Mouse (Mus musculus): Measurements from ENCODE around the gene Vwa2. TPM values are rescaled to one million over a fixed set of nuclear protein-coding genes. Genes with fewer than 3 reads are reported as not detected.

The Vwa2 gene
- total RNA-seq, 4 experiments from 2014 or later: 0.11 TPM; not detected in 3

GRCm38 (mm10) chr19:56908472-56909270 is 34.6 kb downstream of the Vwa2 start:
- DNase-seq (ENCODE audit: low spot score in 2 of 2): peak in 1 of 2 experiments; percentile 10

GRCm38 (mm10) chr19:56910561-56910960 is 36.5 kb downstream of the Vwa2 start:
- DNase-seq (ENCODE audit: low spot score in 2 of 2): no peak

- DNase-seq (ENCODE audit: low spot score in 2 of 2): no peak
Measured at GRCm38 (mm10) chr19:56913761-56914160, 39.7 kb downstream of the Vwa2 start.

- DNase-seq (ENCODE audit: low spot score in 2 of 2): no peak
Measured at GRCm38 (mm10) chr19:56914658-56915057, 40.6 kb downstream of the Vwa2 start.

GRCm38 (mm10) chr19:56915084-56915483 is 41.0 kb downstream of the Vwa2 start:
- no peak for DNase-seq (ENCODE audit: low spot score in 2 of 2)

DNA sequence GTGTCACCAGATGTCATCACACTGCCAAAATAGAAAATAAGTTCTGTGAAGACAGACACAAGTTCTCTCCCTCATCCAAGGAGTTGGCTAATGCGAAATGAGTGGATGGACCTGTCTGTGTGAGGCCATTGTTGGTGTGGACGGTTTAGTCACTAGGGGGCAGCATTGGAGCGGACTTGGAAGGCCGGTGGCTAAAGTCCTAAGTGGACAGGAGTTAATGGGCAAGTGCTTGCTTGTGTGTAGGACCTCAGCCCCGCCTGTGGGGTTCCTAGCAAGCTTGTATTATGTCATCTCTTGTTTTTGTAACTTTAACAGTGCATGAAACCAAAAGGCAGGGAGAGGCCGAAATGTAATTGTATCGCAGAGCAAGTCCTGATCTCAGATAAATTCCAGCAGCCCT is 45.6 kb downstream of the Vwa2 start:
- peak; percentile 47 to 76 for DNase-seq (ENCODE audit: low spot score in 2 of 2)

DNA sequence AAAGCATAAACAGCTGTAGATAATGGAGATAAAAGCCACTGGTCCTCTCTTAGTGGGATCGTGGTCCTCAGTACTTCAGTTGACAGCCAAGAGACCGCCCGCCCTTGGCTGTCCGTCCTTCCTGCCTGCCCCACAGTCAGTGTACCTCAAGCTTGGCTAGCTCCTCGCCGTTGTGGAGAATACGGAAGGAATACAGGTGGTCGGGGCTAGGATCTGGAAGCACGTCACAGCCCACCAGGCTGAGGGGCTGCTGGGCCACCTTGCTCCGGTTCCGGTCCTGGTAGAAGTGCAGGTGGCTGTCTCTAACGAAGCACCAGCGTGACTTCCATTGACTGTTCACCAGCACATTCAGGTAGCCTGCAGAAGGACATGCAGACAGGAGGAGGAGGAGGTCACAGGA is 46.2 kb downstream of the Vwa2 start:
- DNase-seq (ENCODE audit: low spot score in 2 of 2): no peak

DNA sequence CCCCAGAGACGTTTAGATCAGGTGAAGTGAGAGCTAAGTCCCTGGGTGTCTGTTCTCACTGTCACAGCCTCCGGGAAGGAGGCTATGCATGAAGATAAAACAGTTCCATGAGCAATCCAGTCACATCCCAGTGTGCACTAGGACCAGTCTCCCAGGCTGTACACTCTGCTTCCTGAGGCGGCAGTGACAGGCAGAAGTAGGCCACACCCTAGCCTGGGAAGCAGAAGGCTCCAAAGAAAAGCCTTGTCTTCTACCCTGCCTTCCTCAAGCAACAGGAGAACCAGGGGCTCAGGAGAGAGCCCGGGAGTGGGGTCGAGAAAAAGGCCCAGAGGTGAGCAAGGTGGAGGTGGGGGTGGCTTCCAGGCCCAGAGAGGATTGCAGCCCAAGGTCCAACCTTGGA is 47.7 kb downstream of the Vwa2 start:
- no peak for DNase-seq (ENCODE audit: low spot score in 2 of 2)

GRCm38 (mm10) chr19:56929392-56929791 is 55.3 kb downstream of the Vwa2 start:
- no peak for DNase-seq (ENCODE audit: low spot score in 2 of 2)

- DNase-seq (ENCODE audit: low spot score in 2 of 2): no peak
Measured at GRCm38 (mm10) chr19:56930029-56930428, 56.0 kb downstream of the Vwa2 start.

DNA sequence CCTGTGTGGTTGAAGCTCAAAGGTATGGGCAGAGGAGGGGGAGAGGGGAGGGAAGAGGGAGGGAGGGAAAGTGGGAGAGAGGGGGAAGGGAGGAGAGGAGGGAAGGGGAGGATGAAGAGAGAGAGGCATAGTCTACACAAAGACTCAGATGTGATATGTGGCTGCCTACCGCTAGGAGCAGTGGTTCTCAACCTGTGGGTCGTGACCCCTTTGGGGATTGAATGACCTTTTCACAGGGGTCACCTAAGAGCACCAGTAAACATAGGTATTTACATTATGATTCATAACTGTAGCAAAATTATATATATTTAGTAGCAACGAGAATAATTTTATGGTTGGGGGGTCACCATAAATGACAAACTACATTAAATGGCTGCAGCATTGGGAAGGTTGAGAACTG is 59.8 kb downstream of the Vwa2 start:
- DNase-seq (ENCODE audit: low spot score in 2 of 2): no peak

DNA sequence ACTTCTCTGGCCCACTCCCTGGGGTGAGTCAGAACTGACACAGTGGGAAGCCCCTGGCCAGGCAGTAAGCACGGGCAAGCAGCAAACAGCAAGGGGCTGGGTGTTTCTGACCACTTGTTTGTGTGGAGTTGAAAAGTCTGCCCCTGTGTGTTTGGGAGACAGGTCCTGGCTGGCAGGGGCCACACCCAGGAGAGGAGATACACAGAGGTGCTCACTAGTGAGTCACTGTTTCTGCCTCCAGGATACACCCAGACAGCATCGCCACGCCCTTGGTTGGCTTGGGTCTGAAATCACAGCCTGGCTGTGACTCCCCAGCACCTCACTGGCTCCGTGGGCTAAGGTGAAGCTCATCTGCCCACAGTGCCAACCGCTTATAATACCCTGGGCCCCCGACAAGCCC is 61.1 kb downstream of the Vwa2 start:
- DNase-seq (ENCODE audit: low spot score in 2 of 2): no peak

GRCm38 (mm10) chr19:56935777-56936176 is 61.7 kb downstream of the Vwa2 start:
- DNase-seq (ENCODE audit: low spot score in 2 of 2): no peak

- no peak for DNase-seq (ENCODE audit: low spot score in 2 of 2)
Measured at GRCm38 (mm10) chr19:56936253-56936652, 62.2 kb downstream of the Vwa2 start.

DNA sequence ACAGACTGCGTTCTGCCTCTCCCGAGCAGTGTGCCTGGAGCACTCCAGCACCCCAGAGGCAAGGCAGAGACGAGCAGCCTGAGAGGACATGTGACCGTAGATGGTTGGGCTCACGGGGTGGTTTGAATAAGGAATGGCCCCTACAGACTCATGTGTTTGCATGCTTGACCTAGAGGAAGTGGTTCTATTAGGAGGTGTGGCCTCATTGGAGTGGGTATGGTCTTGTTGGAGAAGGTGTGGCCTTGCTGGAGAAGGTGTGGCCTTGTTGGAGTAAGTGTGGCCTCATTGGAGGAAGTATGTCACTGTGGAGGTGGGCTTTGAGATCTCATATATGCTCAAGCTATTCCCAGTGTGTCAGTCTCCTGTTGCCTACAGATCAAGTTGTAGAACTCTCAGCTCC is 63.9 kb downstream of the Vwa2 start:
- DNase-seq (ENCODE audit: low spot score in 2 of 2): no peak

DNA sequence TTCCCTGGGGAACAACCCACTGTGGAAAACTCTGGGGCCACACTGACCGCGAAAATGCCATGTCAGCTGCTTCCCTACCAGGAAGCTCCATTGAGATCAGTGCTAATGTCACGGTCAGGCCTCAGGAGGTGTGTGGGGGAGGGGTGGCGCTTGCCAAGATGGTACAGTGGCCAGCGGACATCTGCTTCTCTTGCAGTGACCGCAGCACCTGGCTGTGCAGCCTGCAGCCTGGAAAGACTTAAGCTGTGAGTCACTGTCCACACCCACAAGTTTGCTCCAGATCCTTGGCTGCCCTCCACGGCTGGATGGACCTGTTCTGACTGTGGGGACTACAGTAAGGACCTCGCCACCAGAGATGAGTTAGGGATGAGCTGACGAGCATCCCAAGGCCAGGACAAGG is 65.8 kb downstream of the Vwa2 start:
- peak in 1 of 2 experiments; percentile 10 for DNase-seq (ENCODE audit: low spot score in 2 of 2)

- no peak for DNase-seq (ENCODE audit: low spot score in 2 of 2)
Measured at GRCm38 (mm10) chr19:56940507-56940906, 66.5 kb downstream of the Vwa2 start.

DNA sequence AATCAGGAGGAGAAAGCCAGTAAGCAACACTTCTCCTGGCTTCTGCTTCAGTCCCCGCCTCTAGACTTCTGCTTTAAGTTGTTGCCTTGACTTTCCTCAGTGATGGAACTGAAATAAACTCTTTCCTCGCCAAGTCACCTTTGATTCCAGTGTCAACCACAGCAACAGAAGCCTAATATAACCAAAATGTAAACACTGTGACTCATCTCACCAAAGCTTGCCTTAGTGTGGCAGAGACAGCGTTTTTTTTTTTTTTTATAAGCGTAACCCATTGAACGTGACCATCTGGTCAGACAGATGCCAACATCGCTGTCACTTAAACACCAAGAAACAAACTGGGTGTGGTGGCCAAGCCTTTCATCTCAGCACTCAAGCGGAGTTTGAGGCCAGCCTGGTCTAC is 68.2 kb downstream of the Vwa2 start:
- no peak for DNase-seq (ENCODE audit: low spot score in 2 of 2)

DNA sequence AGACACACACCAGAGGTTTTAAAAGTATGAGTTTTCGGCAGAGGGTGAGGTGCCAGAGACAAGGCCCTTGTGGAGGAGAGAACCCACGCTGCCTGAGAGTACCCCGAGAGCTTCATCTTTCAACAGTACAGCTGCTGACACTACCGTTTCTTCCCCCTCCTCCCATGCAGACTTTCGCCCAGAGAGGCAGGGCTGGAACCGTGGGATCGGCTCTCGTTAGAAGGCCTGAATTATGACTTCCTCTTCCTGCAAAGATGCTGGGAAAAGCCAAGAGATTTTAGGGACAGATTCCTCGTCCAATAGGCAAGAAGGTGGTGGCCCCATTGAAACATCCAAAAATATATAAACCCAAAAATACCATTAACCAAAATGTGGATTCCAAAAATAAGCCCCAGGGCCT is 70.2 kb downstream of the Vwa2 start:
- no peak for DNase-seq (ENCODE audit: low spot score in 2 of 2)

DNA sequence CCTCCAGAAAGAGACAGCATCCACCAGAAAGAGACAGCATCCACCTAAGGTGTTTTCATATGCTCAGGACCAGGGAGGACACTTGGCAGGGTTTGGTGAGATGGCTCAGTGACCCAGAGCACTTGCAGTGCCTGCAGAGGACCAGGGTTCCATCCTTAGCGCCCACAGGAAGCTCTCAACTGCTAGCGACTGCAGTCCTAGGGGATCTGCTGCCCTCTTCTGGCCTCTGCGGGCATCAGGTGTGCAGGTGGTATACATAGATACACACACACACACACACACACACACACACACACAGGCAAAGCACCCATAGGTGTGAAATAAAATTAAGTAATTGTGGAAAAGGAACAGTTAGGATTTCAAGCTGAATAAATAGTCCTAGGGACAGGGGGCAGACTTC is 70.8 kb downstream of the Vwa2 start:
- DNase-seq (ENCODE audit: low spot score in 2 of 2): no peak

DNA sequence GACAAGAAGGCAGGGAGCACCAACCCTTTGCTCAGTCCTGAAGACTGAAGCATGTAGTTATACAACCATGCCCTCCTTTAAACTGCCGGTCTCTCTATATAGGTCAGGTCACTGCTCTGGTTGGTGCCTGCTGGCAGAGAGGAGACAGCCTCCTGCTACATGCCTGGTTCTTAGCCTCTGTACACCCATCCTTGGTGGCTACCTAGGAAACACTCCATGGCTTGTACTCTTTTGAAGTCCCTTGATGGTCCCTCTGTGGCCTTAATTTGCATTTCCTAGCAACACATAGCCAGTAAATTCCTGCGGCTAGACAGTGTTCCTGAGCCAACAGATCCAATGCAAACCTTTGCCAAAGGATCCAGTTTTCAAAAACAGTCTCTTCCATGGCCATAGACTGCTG is 71.6 kb downstream of the Vwa2 start:
- no peak for DNase-seq (ENCODE audit: low spot score in 2 of 2)

DNA sequence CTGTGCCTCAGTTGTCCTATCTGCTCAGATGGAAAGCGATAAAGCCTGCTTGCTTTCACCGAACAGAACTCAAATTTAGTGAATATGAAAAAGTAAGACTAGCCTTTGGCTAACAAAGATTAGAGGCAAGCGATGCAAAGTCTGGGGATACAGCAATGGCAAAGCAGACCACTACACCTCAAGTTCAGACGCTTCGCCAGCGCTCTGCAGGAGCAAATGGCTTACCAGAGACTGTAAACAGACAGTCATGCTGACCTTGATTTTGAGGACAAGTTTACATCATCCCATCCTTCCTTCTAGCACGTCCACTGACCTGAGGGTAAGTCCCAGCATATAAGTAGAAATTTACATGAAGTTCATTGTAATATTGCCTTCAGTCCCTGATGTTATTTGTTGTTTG is 72.2 kb downstream of the Vwa2 start:
- DNase-seq (ENCODE audit: low spot score in 2 of 2): no peak

GRCm38 (mm10) chr19:56946727-56947126 is 72.7 kb downstream of the Vwa2 start:
- no peak for DNase-seq (ENCODE audit: low spot score in 2 of 2)
